33 mouse cellular contexts compared by ENCODE assay signal in the genomic region with DNA sequence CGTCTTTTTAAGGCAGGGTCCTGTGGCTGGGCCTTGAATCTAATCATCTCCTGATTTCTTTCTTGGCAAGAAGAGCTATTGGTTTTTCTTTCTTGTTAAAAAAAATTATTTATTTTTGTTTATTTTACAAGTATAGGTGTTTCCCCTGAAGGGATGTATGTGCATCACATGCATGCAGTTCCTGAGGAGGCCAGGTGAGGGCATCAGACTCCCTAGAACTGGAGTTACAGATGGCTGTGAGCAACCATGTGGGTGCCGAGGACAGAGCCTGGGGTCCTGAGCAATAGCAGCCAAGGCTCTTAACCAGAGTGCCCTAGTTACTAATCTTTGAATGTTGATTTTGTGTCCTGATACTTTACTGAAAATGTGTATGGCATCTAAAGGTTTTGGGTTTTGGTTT. TPM values are rescaled to one million over a fixed set of nuclear protein-coding genes. Genes with fewer than 3 reads are reported as not detected.
DNase-seq lines count a peak whose midpoint lies in the region; ATAC-seq and TF ChIP-seq lines count a peak whose summit lies in the region.
"Had no signal": no experiment of that assay in that cellular context is flagged by ENCODE, and none has a peak within 500 bp of the region (broad histone marks: within the 10 kb centered on the region; RNA-seq: fewer than 3 reads in every experiment).

No protein-coding gene starts in this region.

- no peak overlapping the region for H3K9ac ChIP-seq in heart, adult 2 months (ENCODE audit: low read depth, low read length)
- H3K9ac ChIP-seq in lung, postnatal 0 days (replicated peaks; ENCODE audit: low read depth) = no peak overlapping the region
- H3K9ac ChIP-seq: embryonic facial prominence, embryonic 15.5 days; forebrain, embryonic 13.5 days; heart, embryonic 12.5 days; hindbrain, embryonic 15.5 days; limb, embryonic 13.5 days; liver, embryonic 13.5 days; lung, embryonic 14.5 days; midbrain, embryonic 12.5 days; neural tube, embryonic 12.5 days had no signal

- 65% methylated on average over 2 of the region's 2 CpGs for WGBS in heart, adult 2 months
- WGBS in lung, postnatal 0 days = 58% methylated on average over 2 of the region's 2 CpGs

- intact Hi-C loops in heart, adult 2 months (cut with DNase I) = no loop called here
- intact Hi-C loops in heart, postnatal 25 days (cut with DNase I) = no loop called here

- DNase-seq in heart, adult 2 months = no peak
- no peak for DNase-seq in heart, postnatal 25 days (ENCODE audit: low spot score)
- DNase-seq in lung, postnatal 0 days (ENCODE audit: low spot score) = no peak
- no peak for DNase-seq in lung, postnatal 4 days
- DNase-seq in ZHBTc4 (ENCODE audit: low read depth, low spot score) (peak; percentile 54), MN1 (ENCODE audit: low spot score) (no peak)
- DNase-seq: adrenal gland, adult 8-10 months; cerebellum, adult 8-10 months; cerebellum, postnatal 25 days; gastrocnemius, postnatal 36 days; heart, adult 18-20 months; kidney, adult 8-10 months; kidney, postnatal 14 days; liver, embryonic 13.5 days; lung, embryonic 14.5 days; right cerebral cortex, adult 18-20 months; spleen, adult 18-20 months had no signal

- H3K27ac ChIP-seq in heart, adult 2 months = no peak overlapping the region
- no peak overlapping the region for H3K27ac ChIP-seq in lung, postnatal 0 days (ENCODE audit: low read length)
- H3K27ac ChIP-seq: embryonic facial prominence, embryonic 10.5 days; embryonic facial prominence, embryonic 15.5 days; forebrain, embryonic 13.5 days; hindbrain, embryonic 15.5 days; limb, embryonic 13.5 days; liver, embryonic 13.5 days; midbrain, embryonic 12.5 days; neural tube, embryonic 12.5 days; stomach, postnatal 0 days had no signal

- H3K79me2 ChIP-seq in heart, adult 2 months (replicated peaks; ENCODE audit: control insufficient read depth, insufficient read depth, low read length) = no peaks in the 10 kb centered on the region

- H3K27me3 ChIP-seq in heart, adult 2 months (ENCODE audit: control insufficient read depth, insufficient read depth, low read length) = no peaks in the 10 kb centered on the region
- H3K27me3 ChIP-seq in lung, postnatal 0 days (replicated peaks; ENCODE audit: insufficient read depth, low read length) = no peaks in the 10 kb centered on the region
- H3K27me3 ChIP-seq in E14TG2a.4 (ENCODE audit: insufficient read depth, low read length) = no peaks in the 10 kb centered on the region
- H3K27me3 ChIP-seq: embryonic facial prominence, embryonic 15.5 days; forebrain, embryonic 13.5 days; heart, embryonic 12.5 days; hindbrain, embryonic 15.5 days; limb, embryonic 13.5 days; liver, embryonic 13.5 days; midbrain, embryonic 12.5 days; neural tube, embryonic 12.5 days had no signal

- no peak overlapping the region for H3K4me3 ChIP-seq in heart, adult 2 months
- H3K4me3 ChIP-seq in lung, postnatal 0 days (ENCODE audit: low read depth, low read length) = no peak overlapping the region
- no peak overlapping the region for H3K4me3 ChIP-seq in E14TG2a.4 (replicated peaks; ENCODE audit: low read length)
- H3K4me3 ChIP-seq: embryonic facial prominence, embryonic 10.5 days; embryonic facial prominence, embryonic 15.5 days; forebrain, embryonic 13.5 days; heart, embryonic 12.5 days; hindbrain, embryonic 15.5 days; limb, embryonic 13.5 days; liver, embryonic 13.5 days; megakaryocyte, embryonic 14.5 days; midbrain, embryonic 12.5 days; myocyte; neural tube, embryonic 12.5 days had no signal

- ATAC-seq in lung, postnatal 0 days = no peak
- ATAC-seq in megakaryocyte progenitor cell, adult 5-6 weeks (replicated peaks; ENCODE audit: poor library complexity) = no peak
- ATAC-seq: CD4-positive, CD25-positive, alpha-beta regulatory T cell, adult 4 months; forebrain, embryonic 13.5 days; inflammation-experienced regulatory T-cells, adult 6 months had no signal

- no peaks in the 10 kb centered on the region; the same call in 1 of the 2 replicates for H3K9me3 ChIP-seq in lung, postnatal 0 days (ENCODE audit: low read length)
- H3K9me3 ChIP-seq in E14TG2a.4 (ENCODE audit: low read length) = no peaks in the 10 kb centered on the region
- H3K9me3 ChIP-seq: embryonic facial prominence, embryonic 10.5 days; embryonic facial prominence, embryonic 15.5 days; forebrain, embryonic 13.5 days; hindbrain, embryonic 15.5 days; liver, embryonic 13.5 days; midbrain, embryonic 12.5 days; neural tube, embryonic 12.5 days had no signal

- no peak for TF ChIP-seq EP300 in heart, adult 2 months (IDR thresholded peaks at IDR 0.05; ENCODE audit: insufficient read depth, low read depth, low read length)
- no peak for TF ChIP-seq EP300 in lung, postnatal 0 days (IDR thresholded peaks at IDR 0.05)

- peak; percentile 28 for TF ChIP-seq CTCF in heart, adult 2 months (IDR thresholded peaks at IDR 0.05)
- TF ChIP-seq CTCF in lung, postnatal 0 days (IDR thresholded peaks at IDR 0.05) = peak; percentile 13; the same call in 1 of the 2 replicates
- TF ChIP-seq CTCF in E14TG2a.4 (conservative IDR thresholded peaks at IDR 0.05; ENCODE audit: low read length) = peak; percentile 72

- no peak for TF ChIP-seq POLR2A in heart, adult 2 months (IDR thresholded peaks at IDR 0.05; ENCODE audit: insufficient read depth, low read depth, low read length)

- no peak overlapping the region for H3K4me2 ChIP-seq in lung, postnatal 0 days (replicated peaks; ENCODE audit: low read depth, low read length)
- H3K4me2 ChIP-seq: embryonic facial prominence, embryonic 15.5 days; forebrain, embryonic 13.5 days; heart, embryonic 12.5 days; hindbrain, embryonic 15.5 days; limb, embryonic 13.5 days; liver, embryonic 13.5 days; lung, embryonic 14.5 days; midbrain, embryonic 12.5 days; neural tube, embryonic 12.5 days had no signal

- no peaks in the 10 kb centered on the region for H3K4me1 ChIP-seq in heart, adult 2 months (ENCODE audit: control insufficient read depth, insufficient read depth, low read length)
- H3K4me1 ChIP-seq in lung, postnatal 0 days (ENCODE audit: insufficient read depth, low read depth, low read length) = no peaks in the 10 kb centered on the region
- no peaks in the 10 kb centered on the region for H3K4me1 ChIP-seq in E14TG2a.4 (replicated peaks; ENCODE audit: low read depth, low read length)
- H3K4me1 ChIP-seq: embryonic facial prominence, embryonic 10.5 days; embryonic facial prominence, embryonic 15.5 days; forebrain, embryonic 13.5 days; heart, embryonic 12.5 days; hindbrain, embryonic 15.5 days; limb, embryonic 13.5 days; liver, embryonic 13.5 days; midbrain, embryonic 12.5 days; neural tube, embryonic 12.5 days had no signal

- no peaks in the 10 kb centered on the region for H3K36me3 ChIP-seq in heart, adult 2 months (ENCODE audit: control insufficient read depth, insufficient read depth, low read length)
- no peaks in the 10 kb centered on the region for H3K36me3 ChIP-seq in lung, postnatal 0 days (ENCODE audit: insufficient read depth, low read length)
- H3K36me3 ChIP-seq in E14TG2a.4 (ENCODE audit: insufficient read depth, low read length) = no peaks in the 10 kb centered on the region
- H3K36me3 ChIP-seq: embryonic facial prominence, embryonic 10.5 days; embryonic facial prominence, embryonic 15.5 days; heart, embryonic 12.5 days; hindbrain, embryonic 15.5 days; limb, embryonic 13.5 days; liver, embryonic 13.5 days; midbrain, embryonic 12.5 days; neural tube, embryonic 12.5 days had no signal

RNA-seq across cellular contexts. Expression of a gene that starts 21.1 kb away (rescaled TPM):
- under 1 TPM; 0.18 to 0.41 TPM for total RNA-seq in heart, adult 2 months (2021)
- 0.23 and 0.44 TPM in 2 replicates for polyA plus RNA-seq in heart, adult 2 months (2012; rRNA removed)
- total RNA-seq in heart, postnatal 25 days (2021) = under 1 TPM; 0.29 to 0.34 TPM
- polyA plus RNA-seq in lung, postnatal 0 days (2015; fragmentation: Nextera tagmentation; extraction: Ambion mirVana) = 0.25 and 0.39 TPM in 2 replicates
- total RNA-seq in megakaryocyte progenitor cell, adult 5-6 weeks (2015) = 0.15 and 0.39 TPM in 2 replicates
- not detected in 2 replicates for total RNA-seq in megakaryocyte progenitor cell, adult 5-6 weeks (2017)
- total RNA-seq: hematopoietic stem cell, adult 5-6 weeks had no signal

RNA-seq across cellular contexts. Expression of a gene that starts 21.4 kb away (rescaled TPM):
- 10 to 100 TPM; 13.3 to 15.7 TPM for total RNA-seq in heart, adult 2 months (2021)
- 17.4 and 23.7 TPM in 2 replicates for polyA plus RNA-seq in heart, adult 2 months (2012; rRNA removed)
- 10 to 100 TPM; 13.1 to 15.4 TPM for total RNA-seq in heart, postnatal 25 days (2021)
- 27.4 and 33.6 TPM in 2 replicates for polyA plus RNA-seq in lung, postnatal 0 days (2015; fragmentation: Nextera tagmentation; extraction: Ambion mirVana)
- 22.7 and 24.3 TPM in 2 replicates for total RNA-seq in megakaryocyte progenitor cell, adult 5-6 weeks (2015)
- total RNA-seq in megakaryocyte progenitor cell, adult 5-6 weeks (2017) = 39.7 and 55.8 TPM in 2 replicates

Comparison
In these comparisons a context has a peak if more than half of its experiments do, and no peak if none do; other contexts are left out.
1. CTCF ChIP-seq: peak in every context shown above with its lines; median percentile 72 in E14TG2a.4; 28 in heart, adult 2 months; 13 in lung, postnatal 0 days.